Mouse (Mus musculus) gastrocnemius, adult 8-10 months (tissue): ENCODE data around the gene Irak1bp1. TPM values are rescaled to one million over a fixed set of nuclear protein-coding genes. Genes with fewer than 3 reads are reported as not detected.

Experiments used
- DNase-seq, 2 experiments: peaks; one replicate each; pipeline ENCODE4 v3.0.0; 2022; ENCODE audit warnings: low spot score in 2 of 2
- total RNA-seq, 4 experiments: library from RNA; stranded (reverse); gene quantifications; 2 replicates each; pipeline ENCODE4 v1.2.4; 2022

The Irak1bp1 gene
- 1 to 10 TPM; 1.3 to 3.8 (median 2.8) TPM for total RNA-seq

- DNase-seq: no peak
These were observed at the start of gene Irak1bp1 for GRCm38 (mm10) chr9:82829007-82829689. Gene Irak1bp1 (plus strand): TSS chr9:82829540.

DNA sequence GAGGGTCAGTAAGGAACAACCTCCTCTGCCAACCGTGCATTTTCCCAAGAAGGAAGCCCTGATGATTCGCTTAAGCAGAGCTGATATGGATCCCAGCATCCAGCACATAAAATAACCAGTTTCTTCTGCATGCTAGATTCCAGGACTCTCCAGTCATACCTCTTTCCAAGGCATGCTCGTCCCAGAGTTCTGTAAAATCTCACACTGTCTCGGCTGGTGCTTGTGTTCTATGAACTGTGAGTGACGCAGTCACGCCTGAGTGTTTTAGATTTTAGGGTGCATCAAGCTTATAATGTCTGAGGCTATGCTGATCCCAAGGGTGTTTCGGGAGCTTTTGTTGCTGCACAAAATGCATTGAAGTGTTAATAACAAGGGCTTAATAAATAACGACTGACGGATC, 41.0 kb upstream of the Irak1bp1 start:
- DNase-seq: no peak

DNA sequence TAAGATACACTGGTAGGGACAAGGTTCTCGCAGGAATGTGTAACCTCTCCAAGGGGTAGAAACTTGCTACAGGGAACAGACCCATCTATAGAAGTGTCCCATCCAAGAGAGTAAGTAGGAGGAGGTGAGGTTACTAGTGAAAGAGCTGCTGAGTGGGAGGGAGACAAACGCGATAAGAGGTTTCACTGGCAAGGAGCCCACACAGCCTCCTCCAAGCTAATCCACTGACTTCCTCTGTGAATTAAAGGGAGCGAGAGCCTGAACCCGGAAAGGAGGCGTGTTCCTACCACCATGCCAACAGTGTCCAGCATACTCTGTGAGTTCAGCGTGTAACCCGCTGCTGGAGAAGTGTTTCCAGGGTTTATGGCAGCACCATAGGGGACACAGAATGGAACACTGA, 29.0 kb upstream of the Irak1bp1 start:
- DNase-seq: no peak

GRCm38 (mm10) chr9:82807129-82807528, 22.2 kb upstream of the Irak1bp1 start:
- no peak for DNase-seq

GRCm38 (mm10) chr9:82807635-82808034, 21.7 kb upstream of the Irak1bp1 start:
- no peak for DNase-seq

- DNase-seq: no peak
These were observed 17.0 kb upstream of the Irak1bp1 start for GRCm38 (mm10) chr9:82812172-82812963.

DNA sequence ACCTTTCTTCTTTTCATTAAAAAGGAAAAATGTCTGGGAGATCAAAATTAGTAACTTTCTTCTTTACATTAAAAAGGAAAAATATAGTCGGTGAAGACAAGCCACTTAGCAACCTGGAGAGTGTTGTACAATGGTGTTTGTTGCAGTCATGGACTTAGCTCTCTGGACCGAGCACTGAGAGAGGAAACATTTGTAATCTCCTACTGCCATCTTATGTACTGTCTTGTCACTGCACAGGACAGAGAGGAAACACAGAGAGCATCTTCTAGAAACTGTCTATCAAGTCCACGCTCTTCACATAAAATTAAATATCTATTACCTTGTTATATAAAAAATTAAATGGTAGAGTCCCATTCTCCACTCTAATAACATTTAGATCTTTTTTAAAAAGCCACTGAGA, 14.8 kb upstream of the Irak1bp1 start:
- no peak for DNase-seq

GRCm38 (mm10) chr9:82815257-82815785, 14.0 kb upstream of the Irak1bp1 start:
- DNase-seq: no peak

- no peak for DNase-seq
These were observed 2.9 kb upstream of the Irak1bp1 start for GRCm38 (mm10) chr9:82826426-82826825.

- peak; percentile 58 to 78 for DNase-seq
These were observed 522 bp downstream of the Irak1bp1 start for GRCm38 (mm10) chr9:82829693-82830430.

DNA sequence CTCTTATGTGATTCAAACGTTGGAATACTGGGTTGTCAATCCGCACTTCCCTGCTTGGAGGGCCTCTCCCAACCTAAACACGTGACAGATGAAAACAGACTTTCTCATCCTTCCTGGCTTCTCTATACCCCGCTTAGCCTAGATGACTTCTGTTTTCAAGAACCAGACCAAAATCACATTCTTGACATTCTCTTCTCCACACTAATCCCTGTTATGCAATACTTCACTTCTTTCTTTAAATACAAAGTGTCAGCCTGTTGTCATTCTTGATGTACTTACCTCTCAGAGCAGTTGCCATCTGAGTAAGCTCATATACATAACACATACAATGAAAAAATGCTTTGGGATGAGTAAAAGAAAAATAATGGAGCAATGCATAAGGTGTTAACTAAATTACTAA, 2.6 kb downstream of the Irak1bp1 start:
- DNase-seq: no peak

GRCm38 (mm10) chr9:82835921-82836320, 6.6 kb downstream of the Irak1bp1 start:
- DNase-seq: no peak

DNA sequence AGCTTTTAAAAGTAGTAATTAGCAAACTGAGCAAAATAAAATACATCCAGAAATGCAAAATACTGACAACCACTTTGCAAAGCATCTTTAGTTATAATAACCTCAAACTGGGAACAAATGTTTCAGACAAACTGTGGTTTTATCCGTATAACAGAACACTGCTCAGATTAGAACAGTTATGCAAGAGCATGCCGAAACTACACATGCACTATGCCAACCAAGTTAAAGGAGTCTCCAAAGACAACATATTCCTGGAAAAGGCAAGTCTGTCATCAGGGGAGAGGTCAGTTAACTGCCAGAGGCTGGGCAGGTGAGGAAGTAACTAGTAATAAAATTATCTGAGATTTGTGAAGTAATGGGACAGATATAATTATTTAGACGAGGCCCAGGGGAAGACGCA, 13.3 kb downstream of the Irak1bp1 start:
- no peak for DNase-seq

DNA sequence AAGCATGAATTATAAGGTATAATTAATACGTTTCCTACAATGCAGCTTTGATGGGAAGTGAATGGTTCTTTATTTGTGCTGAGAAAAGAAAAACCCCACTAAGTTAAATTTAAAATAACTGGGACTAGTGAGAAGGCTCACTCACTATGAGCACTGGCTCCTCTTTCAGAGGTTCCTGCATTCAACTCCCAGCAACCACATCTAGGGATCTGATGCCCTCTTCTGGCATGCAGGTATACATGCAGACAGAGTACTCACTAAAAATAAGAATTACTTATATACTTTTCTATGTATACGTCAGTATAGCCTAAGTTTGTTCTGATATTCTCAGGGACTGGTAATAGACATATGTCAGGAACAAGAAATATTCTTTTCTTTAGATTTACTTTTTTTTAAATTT, 24.7 kb downstream of the Irak1bp1 start:
- no peak for DNase-seq

- DNase-seq: no peak
These were observed 25.8 kb downstream of the Irak1bp1 start for GRCm38 (mm10) chr9:82854973-82855614.

GRCm38 (mm10) chr9:82856241-82856640, 26.9 kb downstream of the Irak1bp1 start:
- DNase-seq: no peak

GRCm38 (mm10) chr9:82860805-82861204, 31.5 kb downstream of the Irak1bp1 start:
- no peak for DNase-seq

DNA sequence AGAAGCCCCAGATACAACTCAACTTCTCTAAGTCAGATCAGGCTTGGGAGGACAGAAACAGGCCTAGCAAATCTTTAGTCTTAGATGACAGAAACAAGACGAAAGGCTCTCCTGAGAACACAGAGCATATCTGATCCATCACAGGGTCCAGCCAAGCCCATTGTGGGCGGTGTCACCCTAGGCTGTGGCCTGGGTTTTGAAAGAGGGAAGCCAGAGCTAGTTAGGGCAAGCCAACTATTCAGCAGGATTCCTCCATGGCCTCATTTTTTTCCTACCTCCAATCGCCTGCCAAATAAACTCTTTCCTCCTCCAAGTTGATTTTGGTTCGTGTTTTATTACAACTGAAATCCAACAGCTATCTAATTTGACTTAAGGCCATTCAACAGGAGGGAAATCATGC, 32.0 kb downstream of the Irak1bp1 start:
- peak in 1 of 2 experiments; percentile 6 for DNase-seq

GRCm38 (mm10) chr9:82861775-82862430, 32.6 kb downstream of the Irak1bp1 start:
- no peak for DNase-seq

- DNase-seq: no peak
These were observed 36.8 kb downstream of the Irak1bp1 start for GRCm38 (mm10) chr9:82866121-82866520.

DNA sequence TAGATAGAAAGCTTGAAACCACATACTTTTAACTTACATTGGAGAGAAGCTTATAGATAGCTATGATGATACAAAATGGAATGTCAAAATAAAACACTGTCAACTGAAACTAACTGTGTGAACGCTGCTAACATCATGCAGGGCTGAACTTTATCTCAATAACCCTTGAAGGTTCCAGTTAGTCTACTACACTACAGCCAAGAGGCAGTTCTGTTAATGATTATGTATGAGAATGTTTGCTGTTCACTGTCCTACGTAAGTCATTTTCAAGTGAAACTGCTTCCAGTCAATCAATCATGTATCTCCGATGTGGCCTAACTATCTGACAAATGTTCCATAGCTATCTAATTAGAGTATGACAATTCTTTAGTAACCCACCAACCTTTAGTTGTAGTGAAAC, 38.4 kb downstream of the Irak1bp1 start:
- DNase-seq: no peak
